Mouse (Mus musculus): ENCODE results near the gene Obscn.

The Obscn gene

DNA sequence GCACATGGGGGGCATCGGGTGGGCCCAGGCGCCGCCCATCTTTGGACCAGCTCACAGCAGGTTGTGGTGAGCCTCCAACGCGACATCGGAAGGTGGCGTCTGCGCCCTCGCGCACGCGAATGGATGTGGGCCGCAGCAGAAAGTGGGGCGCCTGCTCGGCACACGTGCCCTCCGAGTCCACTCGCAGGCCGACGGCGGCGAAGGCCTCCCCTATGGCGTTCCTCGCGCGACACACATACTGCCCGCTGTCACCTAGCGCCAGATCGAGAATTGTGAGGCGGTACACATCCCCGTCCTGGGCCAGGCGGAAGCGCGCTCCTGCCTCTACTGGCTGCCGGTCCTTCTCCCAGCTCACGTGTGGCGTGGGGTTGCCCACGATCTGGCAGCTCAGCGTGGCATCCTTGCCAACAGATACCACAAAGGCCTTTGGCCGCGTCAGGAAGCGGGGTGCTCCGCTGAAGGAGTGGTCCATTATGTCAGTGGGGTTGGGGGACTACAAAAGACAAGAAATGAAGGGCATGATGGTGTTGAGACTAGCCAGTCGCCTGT, at the start of gene Obscn:
Obscn (minus strand) TSS at position 499 of the 549 bp plus-strand sequence.
- no peak for DNase-seq (ENCODE audit: low spot score in 2 of 2)

GRCm38 (mm10) chr11:59185490-59185889, 49.3 kb upstream of the Obscn start:
- DNase-seq (ENCODE audit: low spot score in 2 of 2) = no peak

- peak in 1 of 2 experiments; percentile 48 for DNase-seq (ENCODE audit: low spot score in 2 of 2)
Measured at GRCm38 (mm10) chr11:59183821-59184220, 47.6 kb upstream of the Obscn start.

DNA sequence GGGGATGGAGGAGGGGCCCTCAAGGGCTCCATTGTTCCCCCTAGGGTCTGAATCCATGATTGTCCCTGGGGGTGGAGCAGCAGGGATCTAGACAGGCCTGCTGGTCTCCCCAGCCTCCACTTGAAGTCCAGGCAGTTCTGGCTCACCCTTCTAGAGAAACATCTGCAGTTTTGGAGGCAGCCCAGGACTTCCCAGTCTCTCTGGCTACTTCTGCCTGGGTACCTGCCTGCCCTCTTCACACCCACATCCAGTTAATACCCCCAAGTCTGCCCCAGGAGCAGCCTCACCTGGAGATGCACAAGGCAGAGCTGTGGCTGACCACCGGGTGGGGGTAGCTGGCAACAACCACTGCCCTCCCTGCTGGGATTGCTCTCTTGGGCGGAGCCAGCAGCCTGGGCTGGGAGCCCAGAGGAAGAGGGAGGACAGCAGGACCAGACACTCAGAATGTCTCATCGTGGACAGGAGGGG, 46.7 kb upstream of the Obscn start, which contains the start of gene Gjc2:
Gjc2 (minus strand) TSS at position 350 of the 468 bp plus-strand sequence.
- DNase-seq (ENCODE audit: low spot score in 2 of 2) = no peak

GRCm38 (mm10) chr11:59176921-59177320, 40.7 kb upstream of the Obscn start:
- DNase-seq (ENCODE audit: low spot score in 2 of 2) = no peak

DNA sequence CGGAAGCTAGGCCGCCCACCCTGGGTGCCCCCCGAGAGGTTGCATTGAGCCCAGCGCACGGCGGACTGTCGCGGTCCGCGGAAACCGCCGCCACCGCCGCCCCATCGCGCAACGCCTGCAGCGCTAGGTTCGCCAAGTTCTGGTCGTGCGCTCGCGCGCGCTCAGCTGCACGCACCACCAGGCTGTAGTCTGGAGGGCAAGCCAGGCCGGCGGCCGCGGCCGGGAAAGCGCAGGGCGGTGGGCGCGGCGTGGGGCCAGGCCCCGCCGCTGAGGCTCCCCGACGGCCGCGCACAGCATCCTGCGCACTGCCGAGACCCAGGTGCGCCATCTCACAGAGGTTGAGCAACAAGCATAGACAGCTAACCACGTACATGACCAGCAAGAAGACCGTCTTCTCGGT, 40.3 kb upstream of the Obscn start:
- no peak for DNase-seq (ENCODE audit: low spot score in 2 of 2)

- DNase-seq (ENCODE audit: low spot score in 2 of 2) = no peak
Measured at GRCm38 (mm10) chr11:59174189-59174838, 38.1 kb upstream of the Obscn start.

DNA sequence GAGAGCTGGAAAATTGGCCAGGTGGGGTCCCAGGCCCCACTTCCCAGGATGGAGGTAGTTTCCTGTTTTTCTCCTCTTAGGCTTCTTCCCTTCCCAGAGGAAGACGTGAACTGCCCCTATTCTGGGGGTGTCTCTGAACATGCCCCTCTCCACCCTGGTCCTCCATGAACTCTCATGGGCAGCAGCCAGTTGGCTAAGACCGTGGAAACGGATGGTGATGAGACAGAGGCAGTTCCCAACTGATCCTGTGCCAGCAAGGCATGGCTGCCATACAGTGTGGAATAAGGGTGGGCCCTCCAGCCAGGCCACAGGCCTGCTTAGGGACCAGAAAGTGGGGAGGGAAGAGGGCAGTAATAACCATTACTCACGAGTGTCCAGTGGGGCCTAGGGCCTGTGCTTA, 34.3 kb upstream of the Obscn start:
- DNase-seq (ENCODE audit: low spot score in 2 of 2) = no peak

- DNase-seq (ENCODE audit: low spot score in 2 of 2) = no peak
Measured at GRCm38 (mm10) chr11:59169807-59170206, 33.6 kb upstream of the Obscn start.

- no peak for DNase-seq (ENCODE audit: low spot score in 2 of 2)
Measured at GRCm38 (mm10) chr11:59165616-59166241, 29.5 kb upstream of the Obscn start.

- DNase-seq (ENCODE audit: low spot score in 2 of 2) = no peak
Measured at GRCm38 (mm10) chr11:59164384-59164783, 28.2 kb upstream of the Obscn start.

DNA sequence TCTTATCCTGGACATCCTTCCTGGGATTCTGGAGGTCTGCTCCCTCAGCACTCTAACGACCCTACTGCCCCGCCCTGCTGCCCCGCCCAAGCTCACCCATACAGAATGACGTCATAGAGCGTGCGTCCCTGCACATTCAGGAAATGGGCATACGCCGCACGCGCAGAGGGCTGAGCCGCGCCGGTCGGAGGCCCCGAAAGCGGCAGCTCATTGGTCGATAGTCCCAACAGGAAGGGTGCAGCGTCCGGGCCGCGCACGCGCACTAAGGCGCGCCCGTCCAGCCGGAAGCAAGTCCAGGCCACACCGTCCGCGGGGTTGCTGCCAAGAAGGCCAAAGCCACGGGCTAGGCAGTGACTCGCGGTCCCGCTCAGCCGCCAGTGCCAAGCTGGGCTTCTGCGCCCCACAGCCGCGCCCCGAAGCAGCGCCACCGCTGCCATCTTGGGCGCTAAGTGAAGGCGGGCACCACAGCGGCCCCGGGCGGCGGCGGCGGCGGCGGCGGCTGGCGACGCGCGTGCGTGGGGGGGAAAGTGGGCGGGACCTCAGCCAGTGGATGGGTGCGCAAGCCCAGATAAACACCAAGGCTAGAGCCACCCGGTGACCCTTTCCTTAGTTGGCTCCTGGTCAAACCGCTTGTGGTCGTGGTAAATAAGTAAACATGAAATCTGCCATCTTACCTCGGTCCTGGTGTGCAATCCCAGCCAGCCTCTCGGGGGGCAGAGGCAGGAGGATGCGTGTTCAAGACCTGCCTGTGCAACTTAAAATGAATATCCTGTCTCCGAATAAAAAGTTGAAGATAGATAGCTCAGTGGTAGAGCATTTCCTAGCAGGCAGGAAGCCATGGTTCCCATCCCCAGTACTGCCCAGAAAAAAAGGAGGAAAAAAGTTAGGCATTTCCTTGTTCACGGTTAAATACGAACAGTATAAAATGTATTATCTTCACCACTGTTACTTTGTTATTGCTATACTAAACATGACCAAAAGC, 27.3 kb upstream of the Obscn start, which contains the start of gene Iba57:
Iba57 (minus strand) TSS at position 485 of the 982 bp plus-strand sequence.
- peak; percentile 97 to 99 for DNase-seq (ENCODE audit: low spot score in 2 of 2)

- no peak for DNase-seq (ENCODE audit: low spot score in 2 of 2)
Measured at GRCm38 (mm10) chr11:59162443-59163254, 26.4 kb upstream of the Obscn start.

DNA sequence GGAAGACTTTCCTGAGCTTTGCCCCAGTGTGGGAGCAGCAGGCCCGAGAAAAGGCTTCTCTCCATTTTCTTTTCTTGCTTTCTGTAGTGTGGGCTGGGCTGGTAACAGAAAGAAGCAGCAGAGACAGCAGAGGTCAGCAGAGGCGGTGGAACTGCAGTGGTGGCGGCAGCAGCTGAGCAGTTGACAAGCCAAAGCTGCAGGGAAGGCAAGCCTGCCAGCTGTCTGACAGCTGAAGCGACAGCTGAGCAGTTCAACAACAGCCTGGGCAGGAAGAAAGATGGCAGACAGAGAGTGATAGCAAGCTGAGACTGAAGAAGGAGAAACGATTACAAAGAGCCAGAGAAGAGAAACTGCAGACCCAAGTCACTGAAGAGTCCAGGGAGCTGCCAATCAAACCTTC, 25.2 kb upstream of the Obscn start:
- no peak for DNase-seq (ENCODE audit: low spot score in 2 of 2)

- DNase-seq (ENCODE audit: low spot score in 2 of 2) = no peak
Measured at GRCm38 (mm10) chr11:59159558-59159957, 23.4 kb upstream of the Obscn start.

- DNase-seq (ENCODE audit: low spot score in 2 of 2) = no peak
Measured at GRCm38 (mm10) chr11:59159099-59159498, 22.9 kb upstream of the Obscn start.

- no peak for DNase-seq (ENCODE audit: low spot score in 2 of 2)
Measured at GRCm38 (mm10) chr11:59155900-59156299, 19.7 kb upstream of the Obscn start.

DNA sequence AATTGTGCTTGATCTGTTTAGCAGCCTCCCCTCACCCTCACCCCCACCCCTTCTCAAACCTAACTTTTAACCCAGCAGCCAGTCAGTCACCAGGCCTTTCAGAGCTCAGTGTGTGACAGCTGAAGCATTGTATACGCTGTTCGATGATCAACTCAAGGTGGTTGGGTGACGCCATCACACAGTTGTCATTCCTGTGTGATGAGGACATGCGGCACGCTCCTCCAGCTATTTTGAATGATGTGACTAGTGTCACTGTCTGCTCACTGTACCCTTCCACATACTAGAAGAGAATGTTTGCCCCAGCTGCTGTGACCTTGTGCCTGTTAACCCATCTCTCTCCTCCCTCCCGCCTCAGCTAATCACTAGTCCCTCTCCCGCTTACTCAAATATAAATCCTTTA, 18.0 kb upstream of the Obscn start:
- no peak for DNase-seq (ENCODE audit: low spot score in 2 of 2)

DNA sequence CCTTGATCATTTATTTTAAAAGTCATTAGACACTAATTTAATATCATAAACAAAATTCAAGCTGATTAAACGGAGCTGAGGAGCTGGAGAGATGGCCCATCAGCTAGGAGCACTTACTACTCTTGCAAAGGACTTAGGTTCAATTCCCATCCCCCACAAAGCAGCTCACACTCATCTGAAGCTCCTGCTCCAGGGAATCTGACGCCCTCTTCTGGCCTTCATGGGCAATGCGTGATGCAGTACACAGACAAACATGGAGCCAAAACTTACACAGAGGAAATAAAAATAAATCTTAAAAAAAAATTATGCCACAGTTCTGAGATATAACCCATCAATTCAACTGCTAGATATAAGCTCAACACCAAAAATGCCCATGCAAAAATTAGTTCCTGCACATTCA, 15.5 kb upstream of the Obscn start:
- no peak for DNase-seq (ENCODE audit: low spot score in 2 of 2)

DNA sequence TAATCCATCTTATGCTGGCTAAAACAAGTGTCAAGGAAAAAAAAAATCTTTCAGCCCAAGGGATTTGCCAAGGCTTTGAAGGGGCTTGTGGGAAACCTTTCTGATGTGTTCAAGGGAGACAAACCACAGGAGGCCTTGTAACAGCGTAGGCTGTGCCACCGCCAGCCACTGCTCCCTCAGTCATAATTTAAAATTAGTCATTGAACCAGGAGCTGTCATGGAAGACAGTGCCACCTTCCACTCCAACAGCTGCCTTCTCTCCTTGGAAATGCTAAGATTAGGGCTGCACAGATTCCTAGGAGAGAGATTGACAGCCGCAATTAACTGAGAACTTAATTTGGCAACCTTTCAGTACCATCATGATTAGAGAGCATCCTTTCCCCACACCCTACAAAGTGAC, 13.1 kb upstream of the Obscn start:
- DNase-seq (ENCODE audit: low spot score in 2 of 2) = no peak

DNA sequence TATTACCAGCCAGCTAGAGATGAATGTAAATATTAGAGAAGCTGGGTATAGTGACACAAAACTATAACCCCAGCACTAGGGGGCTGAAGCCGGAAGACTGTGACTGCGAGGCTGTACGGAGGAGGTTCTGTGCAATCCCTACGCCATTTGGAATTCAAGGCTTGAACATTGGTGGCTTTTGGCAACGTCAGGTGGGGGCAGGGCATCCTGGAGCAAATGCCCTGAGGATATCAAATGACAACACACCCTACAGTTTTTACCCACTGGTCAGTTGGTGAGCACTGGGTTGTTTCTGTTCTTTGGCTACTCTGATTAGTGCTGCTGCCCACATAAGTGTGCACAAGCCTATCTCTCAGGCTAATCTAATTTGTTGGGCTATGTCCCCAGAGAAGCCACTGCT, 6.8 kb upstream of the Obscn start:
- DNase-seq (ENCODE audit: low spot score in 2 of 2) = no peak

All from frontal cortex, postnatal 14 days (tissue).